Mouse (Mus musculus) lung, embryonic 14.5 days (tissue): Measurements from ENCODE around the gene Spic. TPM values are rescaled to one million over a fixed set of nuclear protein-coding genes. Genes with fewer than 3 reads are reported as not detected.

ENCODE experiments used
- ATAC-seq: fragments of 200-750 bp; cut with Nextera tagmentation; 2 replicates; pipeline ENCODE4 v1.8.0; 2017; ENCODE audit warnings: mild to moderate bottlenecking, moderate TSS enrichment, moderate library complexity; ENCODE audit not compliant: insufficient read depth
- DNase-seq: peaks from one replicate; pipeline ENCODE4 v3.0.0-alpha.2; 2015
- H3K27ac ChIP-seq: fragments of 300-500 bp; sonication (generic); 2 replicates; pipeline ENCODE4 v1.5.1; 2014; ENCODE audit warnings: low read depth, mild to moderate bottlenecking, moderate library complexity
- H3K27me3 ChIP-seq: fragments of 300-500 bp; sonication (generic); 2 replicates; pipeline ENCODE4 v1.6.1; 2014; ENCODE audit warnings: low read length, control low read depth; ENCODE audit not compliant: insufficient read depth
- H3K36me3 ChIP-seq: fragments of 300-500 bp; sonication (generic); 2 replicates; pipeline ENCODE4 v1.6.1; 2014; ENCODE audit warnings: control low read depth; ENCODE audit not compliant: insufficient read depth
- H3K4me1 ChIP-seq: fragments of 300-500 bp; sonication (generic); 2 replicates; pipeline ENCODE4 v1.6.1; 2014; ENCODE audit warnings: antibody characterized with exemption, control low read depth; ENCODE audit not compliant: insufficient read depth
- H3K4me2 ChIP-seq: fragments of 300-500 bp; sonication (generic); 2 replicates; pipeline ENCODE4 v1.6.1; 2014; ENCODE audit warnings: mild to moderate bottlenecking
- H3K4me3 ChIP-seq: fragments of 300-500 bp; sonication (generic); 2 replicates; pipeline ENCODE4 v1.5.1; 2014; ENCODE audit warnings: low read depth, low read length
- H3K9ac ChIP-seq: fragments of 300-500 bp; sonication (generic); 2 replicates; pipeline ENCODE4 v1.6.1; 2014
- H3K9me3 ChIP-seq: fragments of 300-500 bp; sonication (generic); 2 replicates; pipeline ENCODE4 v1.6.1; 2016; ENCODE audit warnings: low read depth, low read length, control low read depth
- CTCF ChIP-seq: IDR thresholded peaks from 2 replicates; pipeline ENCODE4 v1.5.1; 2016; ENCODE audit warnings: antibody characterized with exemption, low read depth
- WGBS: fragments of 180-500 bp; shearing (Covaris S2); extraction: QIAGEN DNeasy Blood & Tissue Kit; methylation state at CpG from one replicate; pipeline ENCODE4 v1.1.7; 2014; 5-methylcytosine and 5-hydroxymethylcytosine counted together
- polyA plus RNA-seq: library from polyadenylated mRNA; unstranded; fragments of >200 nt; fragmentation: Nextera tagmentation; extraction: Ambion mirVana; gene quantifications from 2 replicates; pipeline ENCODE4 v1.2.1, GENCODE M21; 2014

The Spic gene
- polyA plus RNA-seq, 1 experiment from 2014 or later: not detected

- Histone ChIP-seq H3K9me3 (no peaks in the 10 kb centered on the region), H3K27me3 (no peaks in the 10 kb centered on the region), H3K9ac (no peak overlapping the region), H3K27ac (no peak overlapping the region), H3K4me2 (no peak overlapping the region), H3K4me3 (no peak overlapping the region), H3K36me3 (no peaks in the 10 kb centered on the region), H3K4me1 (no peaks in the 10 kb centered on the region)
- TF ChIP-seq CTCF: peak; percentile 68
- DNase-seq (peak; percentile 70), ATAC-seq (no peak)
- WGBS: 49% methylated on average over 2 of the region's 2 CpGs
These were observed 40.5 kb upstream of the Spic start for GRCm38 (mm10) chr10:88725343-88725742.

GRCm38 (mm10) chr10:88719618-88720017 lies 34.8 kb upstream of the Spic start:
- H3K36me3 ChIP-seq: no peaks in the 10 kb centered on the region
- H3K9ac ChIP-seq: no peak overlapping the region
- WGBS: 19% methylated on average over 1 of the region's 1 CpGs
- no peak overlapping the region for H3K4me3 ChIP-seq
- H3K4me2 ChIP-seq: no peak overlapping the region
- H3K27me3 ChIP-seq: no peaks in the 10 kb centered on the region
- ATAC-seq (peak; percentile 50; the same call in 1 of the 2 replicates), DNase-seq (peak; percentile 50)
- TF ChIP-seq CTCF: no peak
- no peaks in the 10 kb centered on the region for H3K4me1 ChIP-seq
- H3K27ac ChIP-seq: no peak overlapping the region
- no peaks in the 10 kb centered on the region for H3K9me3 ChIP-seq

DNA sequence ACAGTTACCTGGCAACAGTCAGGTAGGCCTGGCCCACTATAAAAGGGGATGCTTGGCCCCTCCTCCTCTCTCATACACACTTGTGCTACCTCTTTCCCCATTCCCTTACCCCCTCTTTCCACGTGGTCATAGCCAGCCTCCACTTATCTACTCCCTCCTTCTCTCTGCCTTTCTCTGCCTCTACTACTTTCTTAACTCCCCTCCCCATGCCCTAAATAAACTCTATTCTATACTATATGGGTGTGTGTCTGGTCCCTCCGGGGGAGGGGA lies 32.9 kb upstream of the Spic start:
- peak; percentile 71; the same call in 1 of the 2 replicates for ATAC-seq
- Histone ChIP-seq H3K9ac (no peak overlapping the region), H3K36me3 (no peaks in the 10 kb centered on the region), H3K9me3 (no peaks in the 10 kb centered on the region), H3K4me3 (no peak overlapping the region), H3K4me1 (no peaks in the 10 kb centered on the region), H3K4me2 (no peak overlapping the region), H3K27me3 (no peaks in the 10 kb centered on the region), H3K27ac (no peak overlapping the region)
- no peak for DNase-seq
- WGBS: 56% methylated on average over 2 of the region's 2 CpGs
- TF ChIP-seq CTCF: no peak

GRCm38 (mm10) chr10:88716986-88717755 lies 32.4 kb upstream of the Spic start:
- no peaks in the 10 kb centered on the region for H3K4me1 ChIP-seq
- DNase-seq (peak; percentile 59), ATAC-seq (peak; percentile 39; the same call in 1 of the 2 replicates)
- no peaks in the 10 kb centered on the region for H3K27me3 ChIP-seq
- WGBS: 45% methylated on average over 13 of the region's 13 CpGs
- H3K4me2 ChIP-seq: no peak overlapping the region; the same call in 1 of the 2 replicates
- H3K9me3 ChIP-seq: no peaks in the 10 kb centered on the region
- no peak overlapping the region for H3K9ac ChIP-seq
- no peak overlapping the region for H3K27ac ChIP-seq
- H3K4me3 ChIP-seq: no peak overlapping the region
- no peaks in the 10 kb centered on the region for H3K36me3 ChIP-seq
- TF ChIP-seq CTCF: no peak

DNA sequence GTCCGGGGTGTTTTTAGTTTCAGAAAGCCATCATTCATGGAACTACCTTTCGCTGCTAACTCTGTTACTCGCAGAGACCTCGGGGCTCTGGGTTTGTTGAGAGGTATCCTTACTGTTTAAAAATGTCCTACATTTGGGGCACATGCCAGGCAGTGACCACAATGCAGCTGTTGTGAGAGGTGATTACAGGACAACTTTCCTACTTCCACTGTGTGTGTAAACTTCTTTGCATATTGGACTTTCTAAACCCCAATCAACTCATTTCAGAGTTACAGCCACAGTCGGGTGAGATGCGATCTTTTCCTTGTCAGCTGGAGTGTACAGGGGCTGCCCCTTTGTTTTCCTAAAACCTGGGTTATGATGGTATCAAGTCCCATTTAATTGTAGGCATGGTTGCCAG lies 30.8 kb upstream of the Spic start:
- Histone ChIP-seq H3K4me1 (no peaks in the 10 kb centered on the region), H3K4me3 (no peak overlapping the region), H3K9ac (no peak overlapping the region), H3K4me2 (no peak overlapping the region), H3K27ac (no peak overlapping the region), H3K9me3 (no peaks in the 10 kb centered on the region), H3K36me3 (no peaks in the 10 kb centered on the region), H3K27me3 (no peaks in the 10 kb centered on the region)
- TF ChIP-seq CTCF: no peak
- DNase-seq (no peak), ATAC-seq (no peak)
- 82% methylated on average over 6 of the region's 6 CpGs for WGBS

GRCm38 (mm10) chr10:88714744-88715143 lies 29.9 kb upstream of the Spic start:
- Histone ChIP-seq H3K4me3 (no peak overlapping the region), H3K27ac (no peak overlapping the region), H3K27me3 (no peaks in the 10 kb centered on the region), H3K4me1 (no peaks in the 10 kb centered on the region), H3K36me3 (no peaks in the 10 kb centered on the region), H3K9ac (no peak overlapping the region), H3K4me2 (no peak overlapping the region), H3K9me3 (no peaks in the 10 kb centered on the region)
- ATAC-seq (no peak), DNase-seq (no peak)
- WGBS: 79% methylated on average over 4 of the region's 4 CpGs
- no peak for TF ChIP-seq CTCF

GRCm38 (mm10) chr10:88712359-88712758 lies 27.5 kb upstream of the Spic start:
- Histone ChIP-seq H3K4me2 (no peak overlapping the region), H3K27me3 (no peaks in the 10 kb centered on the region), H3K36me3 (no peaks in the 10 kb centered on the region), H3K4me3 (no peak overlapping the region), H3K27ac (no peak overlapping the region), H3K9ac (no peak overlapping the region), H3K4me1 (no peaks in the 10 kb centered on the region), H3K9me3 (no peaks in the 10 kb centered on the region)
- DNase-seq (no peak), ATAC-seq (no peak)
- no peak for TF ChIP-seq CTCF
- WGBS: 76% methylated on average over 6 of the region's 6 CpGs
